Mouse (Mus musculus) testis, adult 2 months (tissue): ENCODE measurements around the gene Atp10a. TPM values are rescaled to one million over a fixed set of nuclear protein-coding genes. Genes with fewer than 3 reads are reported as not detected.
A peak's percentile ranks its signal among the peaks of the same experiment; 100 is the strongest.

Source experiments
- H3K27ac ChIP-seq: fragments of 200-500 bp; 2 replicates; pipeline ENCODE4 v1.5.1; 2012; ENCODE audit warnings: low read depth, low read length; ENCODE audit not compliant: control insufficient read depth, insufficient read depth
- H3K27me3 ChIP-seq: fragments of 200-500 bp; 2 replicates; pipeline ENCODE4 v1.6.1; 2012; ENCODE audit warnings: mild to moderate bottlenecking, low read length, moderate library complexity; ENCODE audit not compliant: control insufficient read depth, insufficient read depth
- H3K36me3 ChIP-seq: fragments of 200-500 bp; 2 replicates; pipeline ENCODE4 v1.6.1; 2012; ENCODE audit warnings: mild to moderate bottlenecking, low read length; ENCODE audit not compliant: control insufficient read depth, insufficient read depth
- H3K4me1 ChIP-seq: fragments of 200-500 bp; 2 replicates; pipeline ENCODE4 v1.6.1; 2012; ENCODE audit warnings: low read length; ENCODE audit not compliant: control insufficient read depth, insufficient read depth
- H3K4me3 ChIP-seq: fragments of 200-500 bp; 2 replicates; pipeline ENCODE4 v1.5.1; 2012; ENCODE audit warnings: low read depth, mild to moderate bottlenecking, low read length, moderate library complexity, mixed read lengths; ENCODE audit not compliant: control insufficient read depth
- CTCF ChIP-seq: fragments of 200-500 bp; IDR thresholded peaks from 2 replicates; pipeline ENCODE4 v1.5.1; 2012; ENCODE audit warnings: low read depth, mild to moderate bottlenecking, inconsistent platforms, low read length, moderate library complexity; ENCODE audit not compliant: control insufficient read depth, insufficient read depth, insufficient replicate concordance
- POLR2A ChIP-seq: fragments of 200-500 bp; IDR thresholded peaks from 2 replicates; pipeline ENCODE4 v1.6.1; 2012; ENCODE audit warnings: low read depth, mild to moderate bottlenecking, inconsistent platforms, low read length, moderate library complexity; ENCODE audit not compliant: control insufficient read depth
- polyA plus RNA-seq: library from polyadenylated mRNA; depleted of rRNA; stranded (reverse); fragments of >200 nt; gene quantifications from 2 replicates; pipeline ENCODE4 v1.2.3, GENCODE M21; 2012; rRNA removed

Gene Atp10a
- polyA plus RNA-seq, result 40.9 and 41.0 TPM in 2 replicates

- Histone ChIP-seq H3K4me1 (peaks cover 15% of the 10 kb centered on the region), H3K27ac (peak within 1 kb of the TSS; percentile 29; the same call in 1 of the 2 replicates), H3K27me3 (no peaks in the 10 kb centered on the region; the same call in 1 of the 2 replicates), H3K4me3 (peak within 1 kb of the TSS; percentile 79), H3K36me3 (no peaks in the 10 kb centered on the region)
- TF ChIP-seq POLR2A (peak; percentile 37; the same call in 1 of the 2 replicates), CTCF (no peak)
These were observed at the start of gene Atp10a for GRCm38 (mm10) chr7:58655866-58656265. TSS of gene Atp10a (plus strand) at chr7:58656166.

GRCm38 (mm10) chr7:58618048-58618447 lies 37.9 kb upstream of the Atp10a start:
- H3K27ac ChIP-seq, result no peak overlapping the region
- no peak for TF ChIP-seq POLR2A
- TF ChIP-seq CTCF, result no peak
- no peaks in the 10 kb centered on the region for H3K36me3 ChIP-seq
- H3K4me1 ChIP-seq, result no peaks in the 10 kb centered on the region
- no peaks in the 10 kb centered on the region for H3K27me3 ChIP-seq
- H3K4me3 ChIP-seq, result no peak overlapping the region

DNA sequence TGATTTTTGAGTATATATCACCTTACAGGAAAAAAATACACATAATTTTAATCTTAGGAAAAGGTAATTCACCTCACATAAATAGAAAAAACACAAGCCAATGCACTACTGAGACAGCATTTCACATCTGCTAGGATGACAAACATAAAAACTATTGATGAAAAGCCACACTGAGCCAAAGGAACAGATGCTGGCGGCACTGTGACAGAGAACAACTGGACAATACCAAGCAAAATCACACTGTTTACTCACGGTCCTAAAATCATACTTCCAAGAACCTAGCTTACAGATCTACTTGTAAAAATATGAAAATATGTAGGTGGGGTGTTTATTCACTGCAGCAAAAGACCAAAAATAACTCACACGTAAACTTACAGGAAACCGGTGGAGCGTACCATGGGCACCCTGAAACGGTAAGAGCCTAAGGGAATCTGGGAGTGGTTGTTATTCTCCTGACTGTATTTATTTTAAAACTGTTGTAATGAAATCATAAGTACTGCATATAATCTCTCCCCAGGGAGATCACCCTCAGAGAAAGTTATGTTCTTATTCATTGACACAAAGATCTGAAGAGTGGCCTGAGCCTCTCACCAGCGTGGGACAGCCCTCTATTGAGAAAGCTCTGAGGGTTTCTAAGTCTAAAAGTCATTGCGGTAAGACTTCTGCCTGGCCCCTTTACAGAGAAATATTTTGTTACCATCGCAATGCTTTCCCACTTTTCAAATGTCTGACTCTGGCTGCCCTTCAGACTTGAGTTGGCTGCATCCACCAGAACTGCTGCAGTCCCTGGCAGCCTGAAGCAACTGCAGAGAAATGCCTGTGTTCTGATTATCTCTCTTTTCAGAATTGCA lies 29.4 kb upstream of the Atp10a start:
- TF ChIP-seq CTCF, result no peak
- no peak for TF ChIP-seq POLR2A
- H3K27me3 ChIP-seq, result no peaks in the 10 kb centered on the region
- H3K4me3 ChIP-seq, result no peak overlapping the region
- H3K36me3 ChIP-seq, result no peaks in the 10 kb centered on the region
- H3K4me1 ChIP-seq, result no peaks in the 10 kb centered on the region
- H3K27ac ChIP-seq, result no peak overlapping the region

- Histone ChIP-seq H3K4me1 (no peaks in the 10 kb centered on the region), H3K27ac (no peak overlapping the region)
These were observed 28.6 kb upstream of the Atp10a start for GRCm38 (mm10) chr7:58627381-58627780.

DNA sequence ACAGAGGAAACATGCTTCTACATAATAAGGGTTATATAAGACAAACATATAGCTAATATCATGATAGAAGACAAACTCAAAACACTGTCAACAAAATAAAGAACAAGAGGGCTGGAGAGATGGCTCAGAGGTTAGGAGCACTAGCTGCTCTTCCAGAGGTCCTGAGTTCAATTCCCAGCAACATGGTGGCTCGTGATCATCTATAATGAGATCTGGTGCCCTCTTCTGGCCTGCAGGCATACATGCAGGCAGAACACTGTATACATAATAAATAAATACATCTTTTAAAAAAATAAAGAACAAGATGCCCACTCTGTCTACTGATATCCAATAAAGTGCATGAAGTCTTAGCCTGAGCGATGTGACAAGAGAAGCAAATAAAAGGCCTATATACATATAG lies 26.7 kb upstream of the Atp10a start:
- no peaks in the 10 kb centered on the region for H3K36me3 ChIP-seq
- no peak overlapping the region for H3K27ac ChIP-seq
- H3K27me3 ChIP-seq, result no peaks in the 10 kb centered on the region
- no peaks in the 10 kb centered on the region for H3K4me1 ChIP-seq
- no peak overlapping the region for H3K4me3 ChIP-seq
- TF ChIP-seq POLR2A (no peak), CTCF (no peak)

More at GRCm38 (mm10) chr7:58627381-58627780, 28.6 kb upstream of the Atp10a start:
- Histone ChIP-seq H3K27me3 (no peaks in the 10 kb centered on the region), H3K36me3 (no peaks in the 10 kb centered on the region), H3K4me3 (no peak overlapping the region)
- TF ChIP-seq POLR2A (no peak), CTCF (no peak)

DNA sequence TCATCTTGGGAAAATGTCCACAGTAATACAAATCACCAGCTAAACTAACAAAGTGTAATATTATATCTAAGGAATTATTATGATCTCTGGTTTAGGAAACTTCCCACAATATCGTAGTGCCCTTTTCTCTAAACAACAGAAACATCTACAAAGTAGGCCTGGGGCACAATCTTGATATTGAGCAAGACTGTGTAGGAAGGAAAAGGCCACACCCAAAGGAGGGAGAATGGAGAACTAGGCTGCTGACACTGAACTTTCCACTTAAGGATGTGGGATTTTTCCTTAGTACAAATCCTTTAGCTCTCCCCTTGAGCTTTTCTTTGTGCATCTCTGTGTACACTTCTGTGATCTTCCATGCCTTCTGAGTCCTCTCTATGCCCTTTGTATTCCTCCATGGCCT lies 22.3 kb upstream of the Atp10a start:
- H3K4me3 ChIP-seq, result no peak overlapping the region
- no peaks in the 10 kb centered on the region for H3K4me1 ChIP-seq
- no peaks in the 10 kb centered on the region for H3K27me3 ChIP-seq
- H3K36me3 ChIP-seq, result no peaks in the 10 kb centered on the region
- TF ChIP-seq POLR2A, result no peak
- no peak for TF ChIP-seq CTCF
- H3K27ac ChIP-seq, result no peak overlapping the region

DNA sequence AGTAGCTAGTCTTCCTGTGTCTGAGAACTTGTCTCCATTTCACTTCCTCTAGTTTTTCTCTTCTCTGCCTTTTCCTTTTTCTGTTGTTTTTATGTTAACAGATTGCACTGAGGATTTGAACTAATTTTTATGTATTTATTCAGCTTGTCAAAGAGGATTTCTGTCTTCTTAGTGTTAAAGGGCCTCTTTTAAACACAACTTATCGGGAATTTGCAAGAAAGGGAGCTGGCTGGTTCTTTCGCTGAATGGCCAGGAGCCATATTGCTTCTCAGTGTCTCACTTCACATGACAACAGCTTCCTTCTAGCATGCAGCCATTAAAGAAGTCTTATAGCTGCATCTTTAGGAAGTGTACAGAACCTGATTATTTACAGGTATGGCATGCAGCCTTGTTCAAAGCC lies 16.3 kb upstream of the Atp10a start:
- H3K4me1 ChIP-seq, result no peaks in the 10 kb centered on the region
- TF ChIP-seq POLR2A (no peak), CTCF (no peak)
- no peak overlapping the region for H3K27ac ChIP-seq
- no peaks in the 10 kb centered on the region for H3K36me3 ChIP-seq
- no peaks in the 10 kb centered on the region for H3K27me3 ChIP-seq
- H3K4me3 ChIP-seq, result no peak overlapping the region

DNA sequence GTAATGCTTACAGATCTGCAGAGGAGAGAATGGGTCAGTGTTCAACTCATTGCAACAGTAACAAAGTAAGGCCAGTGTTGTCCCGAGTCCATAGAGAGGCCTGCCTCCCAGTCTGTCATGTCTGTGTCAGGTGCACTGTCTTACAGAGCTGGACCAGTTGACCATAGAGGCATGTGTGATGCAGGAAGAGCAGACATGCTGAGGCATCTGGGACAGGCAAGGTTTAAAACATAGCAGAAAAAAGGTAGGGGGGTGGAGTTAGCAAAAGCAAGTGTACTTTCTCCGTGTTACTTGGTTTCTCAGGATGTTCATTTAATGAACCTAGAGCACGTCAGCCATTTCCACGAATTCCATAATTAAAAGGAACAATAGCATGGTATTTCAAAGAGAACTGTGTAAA lies 15.5 kb upstream of the Atp10a start:
- no peak for TF ChIP-seq POLR2A
- TF ChIP-seq CTCF, result no peak
- no peaks in the 10 kb centered on the region for H3K4me1 ChIP-seq
- H3K4me3 ChIP-seq, result no peak overlapping the region
- no peaks in the 10 kb centered on the region for H3K36me3 ChIP-seq
- no peak overlapping the region for H3K27ac ChIP-seq
- H3K27me3 ChIP-seq, result no peaks in the 10 kb centered on the region
